Mouse (Mus musculus): Measurements from ENCODE around the gene Nosip.
"Not testable (repeated sequence)": the region's sequence is repeated elsewhere in the genome, so short reads cannot be mapped to it uniquely, and the experiment has no call there.

Nosip gene

GRCm38 (mm10) chr7:45062239-45062835 is at the start of gene Nosip, which contains the start of gene Prrg2:
Gene Nosip, plus strand, starts transcription at chr7:45062429.
Gene Prrg2, minus strand, starts transcription at chr7:45062677.
- in situ Hi-C loops (cut with MboI, MseI) = no loop called here

GRCm38 (mm10) chr7:45012824-45013223 is 49.4 kb upstream of the Nosip start:
- in situ Hi-C loops (cut with MboI, MseI) = no loop called here

DNA sequence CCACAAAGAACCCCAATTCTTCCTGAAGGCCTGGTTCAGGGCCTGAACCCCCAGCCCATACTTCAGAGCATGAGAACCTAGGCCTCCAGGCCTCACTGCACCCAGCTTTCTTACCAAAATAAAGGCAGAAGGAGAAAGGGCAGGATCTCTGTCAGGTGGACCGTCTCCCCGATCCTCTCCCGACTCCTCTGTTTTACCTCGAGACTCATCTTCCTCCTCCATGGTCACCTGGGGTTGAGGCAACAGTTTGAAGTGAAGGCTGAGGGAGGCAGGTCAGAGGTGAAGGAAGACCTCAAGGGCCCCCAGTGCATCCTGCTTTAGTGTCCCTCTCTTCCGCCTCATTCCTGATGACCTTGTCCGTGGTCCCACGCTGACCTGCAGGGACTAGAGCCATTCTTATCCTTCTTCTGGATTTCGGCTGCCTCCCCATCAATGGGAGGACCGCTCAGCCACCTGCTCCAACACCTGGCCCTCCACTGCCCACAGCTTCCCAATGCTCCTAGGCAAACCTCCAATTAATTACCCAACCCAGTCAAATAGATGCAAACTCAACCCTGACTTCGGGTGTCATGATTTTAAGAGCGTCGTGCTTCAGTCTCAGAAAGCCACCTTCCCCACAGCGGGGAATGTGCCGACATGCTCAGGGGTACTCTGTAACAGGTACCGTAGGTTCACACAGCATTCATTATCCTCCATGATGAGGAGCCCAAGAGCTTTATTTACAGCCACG is 48.7 kb upstream of the Nosip start:
- in situ Hi-C loops (cut with MboI, MseI) = no loop called here

- in situ Hi-C loops (cut with MboI, MseI) = no loop called here
Measured at GRCm38 (mm10) chr7:45014096-45014451, 48.2 kb upstream of the Nosip start.

DNA sequence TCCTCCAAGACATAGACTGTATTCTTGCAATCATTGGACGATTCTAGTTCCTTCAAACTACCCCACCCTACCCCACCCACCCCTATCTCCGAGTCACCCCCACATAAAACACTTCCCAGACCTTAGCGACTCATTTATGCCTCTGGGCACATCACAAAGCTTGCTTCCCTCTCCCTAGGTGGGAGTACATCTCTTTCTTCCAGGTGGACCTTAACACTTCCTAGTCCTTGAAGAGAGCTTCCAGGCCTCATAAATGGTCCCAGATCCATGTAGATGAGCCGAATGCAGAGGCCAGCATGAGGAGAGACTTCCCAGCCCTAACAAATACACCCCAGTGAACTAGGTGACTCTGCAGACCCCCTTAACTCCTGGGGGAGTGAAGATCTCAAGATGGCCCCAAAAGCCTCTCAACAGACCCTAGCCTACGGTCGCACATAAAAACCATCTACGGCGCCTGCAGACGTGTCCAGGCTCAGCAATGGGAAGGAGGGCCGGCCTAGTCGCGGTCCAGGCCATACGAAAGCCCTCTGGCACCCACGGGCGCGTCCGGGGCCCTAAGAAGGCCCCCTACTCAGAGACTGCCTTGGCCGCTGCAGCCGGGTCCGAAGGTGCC is 46.8 kb upstream of the Nosip start:
- in situ Hi-C loops (cut with MboI, MseI) = no loop called here

GRCm38 (mm10) chr7:45015957-45016612 is 46.1 kb upstream of the Nosip start, which contains the start of gene Scaf1:
Gene Scaf1, minus strand, starts transcription at chr7:45016363.
- in situ Hi-C loops (cut with MboI, MseI) = no loop called here

DNA sequence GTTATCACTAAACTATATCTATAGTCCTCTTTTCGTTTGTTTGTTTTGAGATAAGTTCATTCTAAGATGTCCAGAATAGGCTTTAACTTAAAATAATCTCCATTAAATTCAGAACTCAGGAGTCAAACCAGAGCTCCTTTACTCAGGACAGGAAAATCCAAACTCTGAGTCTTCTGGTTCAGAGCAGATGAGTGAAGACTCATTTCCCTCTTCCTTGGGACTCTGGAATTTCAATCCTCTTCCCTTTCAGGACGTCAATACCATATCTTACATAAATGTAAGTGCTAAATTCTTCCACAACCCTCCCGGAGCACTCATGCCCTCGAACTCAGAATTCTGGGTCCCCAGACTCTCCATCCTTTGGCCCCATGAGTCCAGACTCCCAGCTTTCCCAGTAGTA is 45.5 kb upstream of the Nosip start:
- in situ Hi-C loops (cut with MboI, MseI) = no loop called here

DNA sequence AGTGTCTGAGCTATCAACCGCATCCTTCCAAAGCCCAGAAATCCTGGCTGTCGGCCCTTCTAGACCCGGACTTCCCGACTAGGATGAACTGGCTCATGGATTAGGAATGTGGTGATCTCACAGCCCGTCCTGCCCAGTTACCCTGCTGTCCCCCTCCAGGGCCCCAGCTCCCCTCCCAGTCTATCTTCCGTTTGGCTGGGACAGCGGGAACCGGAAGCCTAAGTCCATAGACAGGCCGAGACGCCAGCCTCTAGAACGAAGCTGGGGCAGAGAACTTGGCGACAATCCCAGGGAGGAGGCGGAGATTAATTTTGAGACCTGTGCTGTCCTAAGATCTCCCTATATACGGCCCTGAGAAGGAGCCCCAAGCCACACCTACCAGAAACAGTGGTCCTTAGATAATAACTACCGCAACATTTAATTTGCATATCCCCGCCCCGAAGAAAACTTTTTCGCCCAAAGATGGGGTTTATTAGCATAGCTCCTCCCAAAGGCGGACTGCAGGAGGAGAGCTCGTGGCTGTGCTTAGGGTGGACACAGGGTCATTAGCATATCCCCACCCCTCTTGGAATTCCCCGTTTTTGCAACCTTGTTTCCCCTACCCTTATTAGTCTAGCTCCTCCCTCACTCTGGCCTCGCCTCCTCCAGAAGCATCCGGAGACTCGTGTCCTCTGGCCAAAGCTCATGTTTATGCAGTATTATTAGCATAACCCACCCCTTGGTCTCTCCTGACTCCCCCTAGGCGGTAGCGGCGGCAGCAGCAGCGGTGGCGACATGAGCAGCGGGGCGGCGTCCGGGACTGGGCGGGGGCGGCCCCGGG is 44.8 kb upstream of the Nosip start, which contains the start of gene Rras:
Rras (plus strand) TSS at position 720 of the 820 bp plus-strand sequence.
- in situ Hi-C loops (cut with MboI, MseI) = no loop called here

DNA sequence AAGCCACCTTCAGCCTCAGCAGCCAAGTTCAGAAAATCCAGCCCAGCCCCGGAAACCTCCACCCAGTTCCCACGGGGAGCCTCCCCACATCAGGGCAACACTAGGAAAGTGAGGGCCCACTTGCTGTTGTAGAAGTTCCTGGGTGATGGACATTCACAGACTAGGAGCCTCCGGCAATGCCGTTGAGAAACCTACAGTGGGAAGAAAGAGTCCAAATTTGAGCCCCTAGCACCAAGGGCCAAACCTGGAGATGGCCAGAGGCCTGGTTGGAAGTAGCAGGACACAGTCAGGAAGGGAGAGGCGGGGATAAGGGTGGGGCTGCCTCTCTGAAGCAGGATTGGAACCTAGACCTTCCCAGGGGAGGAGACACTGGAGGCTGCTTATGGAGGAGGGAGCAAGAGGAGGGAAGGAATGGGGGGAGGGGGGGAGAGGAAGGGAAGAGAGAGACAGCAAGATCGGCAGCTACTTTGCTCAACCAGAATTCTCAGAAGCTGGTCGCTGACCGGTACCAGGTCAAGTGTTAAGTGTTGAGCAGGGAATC is 43.1 kb upstream of the Nosip start:
- in situ Hi-C loops (cut with MboI, MseI) = no loop called here

GRCm38 (mm10) chr7:45020225-45020624 is 42.0 kb upstream of the Nosip start:
- in situ Hi-C loops (cut with MboI, MseI) = no loop called here

DNA sequence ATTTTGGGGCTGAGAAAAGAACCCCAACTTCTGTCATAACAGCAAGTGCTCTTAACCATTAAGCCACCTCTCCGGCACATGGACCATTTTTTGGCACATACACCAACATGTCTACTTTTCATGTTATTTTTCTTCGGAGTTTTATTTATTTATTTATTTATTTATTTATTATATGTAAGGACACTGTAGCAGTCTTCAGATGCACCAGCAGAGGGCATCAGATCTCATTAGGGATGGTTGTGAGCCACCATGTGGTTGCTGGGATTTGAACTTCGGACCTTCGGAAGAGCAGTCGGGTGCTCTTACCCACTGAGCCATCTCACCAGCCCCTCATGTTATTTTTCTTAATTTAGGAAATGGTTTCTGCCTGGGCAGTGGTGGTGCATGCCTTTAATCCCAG is 38.5 kb upstream of the Nosip start:
- in situ Hi-C loops (cut with MboI, MseI) = not testable (repeated sequence)

- in situ Hi-C loops (cut with MboI, MseI) = no loop called here
Measured at GRCm38 (mm10) chr7:45024281-45025248, 37.7 kb upstream of the Nosip start.

DNA sequence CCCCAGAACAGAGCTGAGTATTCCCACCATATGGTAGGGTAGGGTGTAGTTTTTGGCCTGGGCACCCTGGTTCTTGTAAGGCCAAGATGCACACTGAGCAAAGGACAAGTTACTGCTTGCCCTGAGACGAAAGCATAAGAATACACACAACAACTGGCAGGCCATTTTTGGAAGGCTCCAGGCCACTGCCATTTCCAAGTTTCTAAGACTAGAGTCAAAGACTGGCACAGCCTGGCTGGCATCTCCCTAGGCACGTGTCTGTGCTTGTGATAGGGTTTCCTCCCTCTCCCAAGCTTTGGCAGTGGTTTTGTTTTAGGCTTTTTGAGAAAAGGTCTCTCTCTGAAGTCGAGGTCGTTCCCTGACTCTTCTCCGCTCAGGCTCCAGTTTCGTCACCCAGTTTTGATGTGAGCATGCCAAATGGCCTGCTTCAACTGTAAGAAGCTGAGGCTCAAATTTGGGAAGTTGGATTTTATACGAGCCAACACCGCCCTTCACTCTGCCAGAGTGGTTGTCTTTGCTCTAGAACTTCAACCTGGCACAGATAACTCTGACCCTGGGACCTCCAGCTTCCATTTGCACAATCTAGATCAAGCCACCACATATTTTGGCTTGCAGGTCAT is 36.5 kb upstream of the Nosip start:
- in situ Hi-C loops (cut with MboI, MseI) = no loop called here

DNA sequence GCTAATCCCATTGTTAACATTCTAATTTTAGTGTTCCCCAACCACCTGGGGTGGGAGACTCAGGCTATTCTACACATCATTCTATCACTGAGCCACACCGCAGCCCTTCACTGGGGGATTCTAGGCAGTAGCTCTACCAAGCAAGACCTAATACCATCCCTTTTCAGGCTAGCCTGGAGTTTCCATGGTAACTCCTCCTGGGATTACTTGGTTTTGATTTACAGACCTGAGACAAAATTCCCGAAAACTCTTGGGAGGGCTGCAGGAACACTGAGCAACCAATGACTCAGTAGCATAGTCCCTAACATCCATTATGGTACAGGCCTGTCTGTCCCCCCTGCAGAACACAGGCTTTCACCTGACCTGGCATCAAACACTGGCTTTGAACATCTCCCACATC is 36.0 kb upstream of the Nosip start:
- in situ Hi-C loops (cut with MboI, MseI) = no loop called here

GRCm38 (mm10) chr7:45027761-45028160 is 34.5 kb upstream of the Nosip start:
- in situ Hi-C loops (cut with MboI, MseI) = no loop called here

- in situ Hi-C loops (cut with MboI, MseI) = no loop called here
Measured at GRCm38 (mm10) chr7:45028351-45028750, 33.9 kb upstream of the Nosip start.

DNA sequence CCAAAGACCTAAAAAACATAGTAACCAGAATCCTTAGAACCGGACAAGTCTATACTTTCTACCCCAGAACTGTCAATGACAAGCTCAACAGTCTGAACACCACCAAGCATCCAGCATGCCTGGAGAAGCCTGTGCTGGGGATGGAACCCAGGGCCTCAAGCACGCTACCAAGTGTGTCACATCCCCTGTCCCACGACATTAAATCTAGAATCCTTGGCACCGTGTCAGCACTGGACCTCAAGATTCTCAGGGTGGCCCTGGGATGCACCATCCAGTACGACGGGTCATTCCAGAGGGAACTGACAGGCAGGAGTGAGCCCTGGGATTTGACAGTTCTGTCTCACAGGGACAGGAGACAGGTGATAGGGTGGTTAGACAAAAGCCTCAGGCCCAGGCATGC is 32.2 kb upstream of the Nosip start:
- in situ Hi-C loops (cut with MboI, MseI) = loop anchor here (5.0 kb wide), 1 partner anchor 42 kb away; no protein-coding TSS in a partner anchor

DNA sequence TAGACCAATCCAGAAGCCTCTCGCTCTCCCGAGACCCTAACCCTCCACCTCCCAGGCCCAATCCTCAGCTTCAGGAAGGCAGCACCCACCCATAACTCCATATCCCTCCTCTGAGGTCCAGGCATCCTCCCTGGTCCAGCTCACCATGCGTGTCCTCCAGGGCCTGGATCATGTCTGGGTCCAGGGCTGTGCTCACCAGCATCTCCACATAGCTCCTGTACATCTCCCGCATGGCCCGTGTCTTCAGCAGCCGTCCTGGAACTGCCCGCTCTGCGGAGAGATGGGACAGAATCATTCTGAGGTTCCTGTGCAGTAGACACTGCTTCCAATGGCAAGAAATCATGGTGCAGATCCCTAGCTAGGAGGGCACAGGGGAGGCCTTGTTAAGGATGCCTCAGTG is 31.4 kb upstream of the Nosip start:
- in situ Hi-C loops (cut with MboI, MseI) = loop anchor here (5.0 kb wide), 1 partner anchor 41 kb away; no protein-coding TSS in a partner anchor

DNA sequence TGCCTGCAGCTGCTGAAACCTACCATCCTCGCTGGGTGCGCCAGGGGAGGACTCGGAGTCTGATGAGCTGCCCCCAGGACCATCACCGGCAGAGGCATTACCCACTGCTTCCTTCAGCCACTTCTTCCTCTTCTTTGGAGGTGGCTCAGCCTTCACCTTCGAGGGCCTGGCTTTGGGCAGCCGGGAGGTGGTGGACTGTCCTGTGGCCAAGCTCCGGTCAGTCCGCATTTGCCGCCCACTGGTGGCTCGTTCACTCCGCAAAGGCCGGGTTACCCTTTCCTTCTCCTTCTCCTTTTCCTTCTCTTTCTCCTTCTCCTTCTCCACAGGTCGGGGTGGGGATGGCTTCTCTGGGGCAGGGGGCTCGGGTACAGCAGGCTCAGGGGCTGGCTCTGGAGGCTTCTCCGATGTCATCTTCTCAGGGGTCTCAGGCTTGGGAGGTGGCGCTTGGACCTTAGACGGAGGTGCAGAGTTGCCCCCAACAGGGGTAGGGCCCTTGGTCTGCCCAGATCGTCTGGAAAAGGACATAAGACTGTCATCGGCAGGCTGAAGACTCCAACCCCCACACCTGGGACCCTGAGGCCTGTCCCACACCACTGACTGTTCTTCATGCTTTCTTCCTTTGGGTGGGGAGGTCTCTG is 28.4 kb upstream of the Nosip start:
- in situ Hi-C loops (cut with MboI, MseI) = loop anchor here (5.0 kb wide), 1 partner anchor 38 kb away; no protein-coding TSS in a partner anchor

Measured in T-helper 1 cell (primary cell).